Mouse (Mus musculus) small intestine, adult 2 months (tissue): Measurements from ENCODE around the gene Ptprk. TPM values are rescaled to one million over a fixed set of nuclear protein-coding genes. Genes with fewer than 3 reads are reported as not detected.

Experiments
- H3K27ac ChIP-seq: fragments of 200-500 bp; 2 replicates; pipeline ENCODE4 v1.5.1; 2012; ENCODE audit warnings: low read depth, low read length, control low read depth, inconsistent platforms; ENCODE audit not compliant: insufficient read depth
- H3K27me3 ChIP-seq: fragments of 200-500 bp; 2 replicates; pipeline ENCODE4 v1.6.1; 2012; ENCODE audit warnings: mild to moderate bottlenecking, moderate library complexity, low read length, inconsistent platforms; ENCODE audit not compliant: control insufficient read depth, insufficient read depth
- H3K36me3 ChIP-seq: fragments of 200-500 bp; 2 replicates; pipeline ENCODE4 v1.6.1; 2012; ENCODE audit warnings: mild to moderate bottlenecking, low read length, control low read depth, inconsistent platforms; ENCODE audit not compliant: control insufficient read depth, insufficient read depth
- H3K4me1 ChIP-seq: fragments of 200-500 bp; 2 replicates; pipeline ENCODE4 v1.6.1; 2012; ENCODE audit warnings: low read length, inconsistent platforms, mixed read lengths; ENCODE audit not compliant: control insufficient read depth, insufficient read depth, insufficient read length
- H3K4me3 ChIP-seq: fragments of 200-500 bp; 2 replicates; pipeline ENCODE4 v1.5.1; 2012; ENCODE audit warnings: low read depth, mild to moderate bottlenecking, control low read depth, inconsistent platforms, low read length, moderate library complexity
- CTCF ChIP-seq: fragments of 200-500 bp; IDR thresholded peaks from 2 replicates; pipeline ENCODE4 v1.5.1; 2012; ENCODE audit warnings: low read depth, mild to moderate bottlenecking, control low read depth, inconsistent platforms, low read length, moderate library complexity, mixed read lengths; ENCODE audit not compliant: insufficient replicate concordance, insufficient read length; ENCODE audit errors: extremely low read depth
- POLR2A ChIP-seq: fragments of 200-500 bp; IDR thresholded peaks from 2 replicates; pipeline ENCODE4 v1.6.1; 2012; ENCODE audit warnings: low read depth, mild to moderate bottlenecking, control low read depth, inconsistent platforms, low read length, moderate library complexity
- WGBS: fragments of 180-500 bp; shearing (Covaris S2); methylation state at CpG from one replicate; pipeline ENCODE4 v1.1.7; 2018; 5-methylcytosine and 5-hydroxymethylcytosine counted together
- polyA plus RNA-seq: library from polyadenylated mRNA; depleted of rRNA; stranded (reverse); fragments of >200 nt; gene quantifications from 2 replicates; pipeline ENCODE4 v1.2.3, GENCODE M21; 2012

Gene Ptprk
- polyA plus RNA-seq, 1 experiment = 11.3 TPM

DNA sequence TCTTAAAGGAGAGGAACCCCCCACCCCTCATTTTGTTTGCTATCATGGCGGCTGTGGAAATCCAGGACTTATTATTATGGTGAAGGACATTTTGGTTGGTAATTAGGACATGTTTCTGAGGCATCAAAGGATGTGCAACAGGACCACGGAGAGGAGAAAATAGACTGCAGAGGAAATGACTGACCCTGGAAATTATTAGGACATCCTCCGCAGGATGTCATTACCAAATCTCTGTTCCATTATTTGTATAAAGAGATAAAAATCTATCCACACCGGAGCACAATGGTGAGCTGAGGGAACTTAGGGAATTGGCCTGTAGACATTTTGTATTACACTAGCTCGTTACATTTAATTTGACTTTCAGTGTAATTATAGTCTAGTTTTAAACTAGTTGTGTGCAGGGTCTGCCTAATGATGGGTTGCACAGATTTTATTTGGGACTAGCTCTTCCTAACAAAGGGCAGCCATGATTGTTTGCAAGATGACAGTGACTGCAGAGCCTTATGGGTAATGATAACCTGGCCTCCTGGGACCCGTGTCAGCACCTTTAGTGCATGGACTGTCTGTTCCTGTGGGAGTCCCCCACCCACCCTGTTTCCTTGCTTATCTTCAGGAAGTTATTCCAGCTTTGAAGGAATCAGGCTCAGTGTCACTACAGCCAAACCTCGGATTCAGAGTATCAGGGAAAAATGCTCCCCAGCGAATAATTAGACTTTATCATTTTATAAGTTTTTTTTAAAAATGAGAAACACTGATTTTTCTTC is 38.4 kb downstream of the Ptprk start:
- Histone ChIP-seq H3K36me3 (no peaks in the 10 kb centered on the region), H3K4me3 (no peak overlapping the region), H3K4me1 (peaks cover 20% of the 10 kb centered on the region; the same call in 1 of the 2 replicates), H3K27ac (no peak overlapping the region), H3K27me3 (no peaks in the 10 kb centered on the region)
- no peak for TF ChIP-seq POLR2A
- no peak for TF ChIP-seq CTCF
- 37% methylated on average over 8 of the region's 8 CpGs for WGBS

DNA sequence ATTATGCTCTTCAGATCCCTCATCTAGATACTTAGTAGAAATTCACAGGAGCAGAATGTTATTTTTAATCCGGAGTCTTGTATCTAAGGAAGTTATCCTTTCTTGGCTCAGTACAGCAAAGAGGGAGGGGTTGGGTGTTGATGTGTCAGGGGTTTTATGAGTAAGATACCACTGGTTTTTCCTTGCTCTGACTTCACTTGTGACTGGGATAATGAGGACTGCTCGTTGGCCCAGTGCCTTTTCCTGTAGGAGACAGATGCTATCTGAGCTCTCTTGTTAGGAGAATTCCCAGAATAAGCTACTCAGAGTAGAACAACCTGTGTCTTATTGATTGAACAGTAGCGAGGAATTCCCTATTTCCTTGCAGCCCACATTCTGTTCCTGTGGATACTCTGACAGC is 39.3 kb downstream of the Ptprk start:
- H3K27ac ChIP-seq = peak overlapping the region; percentile 25
- no peak overlapping the region for H3K4me3 ChIP-seq
- H3K36me3 ChIP-seq = no peaks in the 10 kb centered on the region
- peaks cover 26% of the 10 kb centered on the region; the same call in 1 of the 2 replicates for H3K4me1 ChIP-seq
- no peaks in the 10 kb centered on the region for H3K27me3 ChIP-seq
- TF ChIP-seq CTCF = no peak
- TF ChIP-seq POLR2A = no peak
- 21% methylated on average over 3 of the region's 3 CpGs for whole genome bisulfite sequencing

DNA sequence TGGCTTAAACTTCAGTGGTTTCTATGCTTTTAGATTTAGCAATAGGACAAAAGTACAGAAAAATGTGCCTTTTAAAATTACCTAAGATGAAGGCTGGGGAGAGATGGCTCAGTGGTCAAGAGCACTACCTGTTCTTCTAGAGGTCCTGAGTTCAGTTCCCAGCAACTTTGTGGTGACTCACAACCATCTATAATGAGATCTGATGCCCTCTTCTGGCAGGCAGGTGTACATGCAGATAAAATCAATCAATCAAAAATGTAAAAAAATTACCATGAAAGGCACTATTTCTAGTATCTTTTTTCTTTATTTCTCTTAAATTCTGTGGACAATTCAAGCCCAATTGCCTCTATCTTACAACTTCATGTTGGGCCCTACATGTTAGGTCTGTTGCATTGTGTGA is 42.4 kb downstream of the Ptprk start:
- TF ChIP-seq CTCF (no peak), POLR2A (no peak)
- Histone ChIP-seq H3K27ac (no peak overlapping the region), H3K4me1 (peaks cover 30% of the 10 kb centered on the region; the same call in 1 of the 2 replicates)

DNA sequence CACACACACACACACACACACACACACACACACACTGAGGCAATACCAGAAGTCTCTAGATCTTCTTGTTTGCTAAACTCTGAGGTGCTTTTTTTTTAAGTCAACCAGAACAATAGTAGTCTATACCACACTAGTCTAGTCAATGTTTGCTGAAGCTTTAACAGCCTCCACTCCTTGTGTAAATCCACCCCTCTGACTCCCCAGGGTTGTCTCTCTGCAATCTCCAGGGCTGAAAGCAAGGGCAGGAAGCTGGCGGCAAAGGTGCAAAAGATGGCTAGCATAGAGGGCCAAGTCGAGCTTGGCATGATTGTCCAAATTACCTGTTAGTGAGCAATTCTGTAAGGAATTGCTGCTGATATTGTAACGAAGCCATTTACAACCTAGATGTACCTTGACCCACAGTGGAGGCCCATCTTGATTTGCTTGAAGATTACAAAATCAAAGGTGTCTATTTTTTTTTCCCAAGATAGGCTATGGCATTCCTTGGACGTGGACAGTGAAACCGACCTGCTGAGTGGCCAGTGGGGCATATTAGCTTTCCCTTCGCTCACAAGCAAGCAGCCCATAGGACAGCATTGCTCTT is 44.3 kb downstream of the Ptprk start:
- TF ChIP-seq POLR2A = no peak
- no peak for TF ChIP-seq CTCF
- WGBS = 40% methylated on average over 6 of the region's 6 CpGs

More for the DNA sequence above, 42.4 kb downstream of the Ptprk start:
- Histone ChIP-seq H3K4me3 (no peak overlapping the region), H3K36me3 (no peaks in the 10 kb centered on the region), H3K27me3 (no peaks in the 10 kb centered on the region)

DNA sequence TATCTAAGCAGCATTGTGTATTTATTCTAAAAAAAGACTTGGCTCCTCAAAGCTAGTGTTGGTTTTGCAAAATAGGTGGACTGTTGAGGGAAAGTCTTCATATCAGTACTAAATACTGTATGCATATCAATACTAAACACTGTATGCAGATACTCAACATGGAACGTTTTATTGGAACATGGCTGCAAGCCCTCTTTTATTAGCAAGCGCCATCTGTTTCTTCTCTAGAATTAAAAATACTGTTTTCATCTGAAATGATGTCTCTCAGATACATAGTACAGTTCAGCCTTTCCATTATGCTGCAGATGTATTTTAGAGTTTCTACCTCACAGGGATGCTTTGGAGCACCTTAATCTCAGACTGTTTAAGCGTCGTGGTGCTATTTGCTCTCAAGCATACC is 49.3 kb downstream of the Ptprk start:
- TF ChIP-seq CTCF (no peak), POLR2A (no peak)
- 89% methylated on average over 4 of the region's 4 CpGs for WGBS
- no peaks in the 10 kb centered on the region for H3K36me3 ChIP-seq

More for the DNA sequence above, 44.3 kb downstream of the Ptprk start:
- Histone ChIP-seq H3K4me1 (peaks cover 24% of the 10 kb centered on the region; the same call in 1 of the 2 replicates), H3K4me3 (no peak overlapping the region), H3K27me3 (no peaks in the 10 kb centered on the region), H3K36me3 (no peaks in the 10 kb centered on the region), H3K27ac (peak overlapping the region; percentile 68)

DNA sequence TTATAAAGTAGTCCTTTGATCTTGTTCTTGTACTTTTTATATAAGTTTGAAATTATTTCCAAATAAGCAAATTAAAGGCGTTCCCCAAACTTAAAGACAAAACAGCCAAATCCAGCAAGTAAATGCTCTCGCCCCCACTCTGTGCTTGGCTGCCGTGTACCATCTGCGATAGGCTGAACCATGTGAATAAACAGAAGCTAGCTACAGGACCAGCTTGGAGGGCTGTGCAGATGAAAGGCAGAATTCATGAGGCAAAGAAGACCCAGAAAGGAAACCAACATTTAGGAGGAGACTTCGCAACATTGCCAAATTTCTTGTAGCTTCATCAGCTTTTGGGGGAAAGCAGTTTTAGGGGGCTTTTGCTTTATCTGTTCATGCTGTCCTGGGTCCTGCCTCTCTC is 53.4 kb downstream of the Ptprk start:
- Histone ChIP-seq H3K4me3 (no peak overlapping the region), H3K4me1 (no peaks in the 10 kb centered on the region; the same call in 1 of the 2 replicates), H3K27me3 (no peaks in the 10 kb centered on the region), H3K27ac (no peak overlapping the region), H3K36me3 (no peaks in the 10 kb centered on the region)
- TF ChIP-seq POLR2A (no peak), CTCF (no peak)
- WGBS = 85% methylated on average over 5 of the region's 5 CpGs

More for the DNA sequence above, 49.3 kb downstream of the Ptprk start:
- H3K27ac ChIP-seq = no peak overlapping the region
- H3K4me3 ChIP-seq = no peak overlapping the region
- peaks cover 10% of the 10 kb centered on the region; the same call in 1 of the 2 replicates for H3K4me1 ChIP-seq
- no peaks in the 10 kb centered on the region for H3K27me3 ChIP-seq

DNA sequence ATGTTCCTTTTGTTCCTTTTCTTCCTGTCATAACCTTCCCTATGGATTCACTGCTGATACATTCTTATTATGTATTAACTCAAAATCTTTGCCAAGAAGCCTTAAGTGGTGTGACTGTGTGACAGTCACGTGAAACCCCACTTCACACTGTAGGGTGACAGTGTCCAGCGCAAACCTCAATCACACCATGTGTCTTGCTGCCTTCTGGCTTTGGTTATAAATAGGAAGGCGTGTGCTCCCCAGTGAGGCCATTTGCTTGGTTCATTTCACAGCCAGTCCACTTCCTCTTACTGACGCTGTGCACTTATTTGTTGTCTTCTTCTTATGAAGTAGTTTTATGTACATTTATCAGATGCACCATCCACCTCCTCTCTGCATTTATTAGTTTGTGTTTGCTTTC is 53.8 kb downstream of the Ptprk start:
- Histone ChIP-seq H3K4me1 (no peaks in the 10 kb centered on the region; the same call in 1 of the 2 replicates), H3K4me3 (no peak overlapping the region), H3K36me3 (no peaks in the 10 kb centered on the region), H3K27ac (no peak overlapping the region), H3K27me3 (no peaks in the 10 kb centered on the region)
- TF ChIP-seq POLR2A (no peak), CTCF (no peak)
- 36% methylated on average over 4 of the region's 4 CpGs for WGBS
